Mouse (Mus musculus): Measurements from ENCODE around the gene Zfp36.
A peak's percentile ranks its signal among the peaks of the same experiment; 100 is the strongest.

Gene Zfp36

GRCm38 (mm10) chr7:28368276-28368920, 11.7 kb downstream of the Zfp36 start:
- DNase-seq (ENCODE audit: low spot score) = no peak

DNA sequence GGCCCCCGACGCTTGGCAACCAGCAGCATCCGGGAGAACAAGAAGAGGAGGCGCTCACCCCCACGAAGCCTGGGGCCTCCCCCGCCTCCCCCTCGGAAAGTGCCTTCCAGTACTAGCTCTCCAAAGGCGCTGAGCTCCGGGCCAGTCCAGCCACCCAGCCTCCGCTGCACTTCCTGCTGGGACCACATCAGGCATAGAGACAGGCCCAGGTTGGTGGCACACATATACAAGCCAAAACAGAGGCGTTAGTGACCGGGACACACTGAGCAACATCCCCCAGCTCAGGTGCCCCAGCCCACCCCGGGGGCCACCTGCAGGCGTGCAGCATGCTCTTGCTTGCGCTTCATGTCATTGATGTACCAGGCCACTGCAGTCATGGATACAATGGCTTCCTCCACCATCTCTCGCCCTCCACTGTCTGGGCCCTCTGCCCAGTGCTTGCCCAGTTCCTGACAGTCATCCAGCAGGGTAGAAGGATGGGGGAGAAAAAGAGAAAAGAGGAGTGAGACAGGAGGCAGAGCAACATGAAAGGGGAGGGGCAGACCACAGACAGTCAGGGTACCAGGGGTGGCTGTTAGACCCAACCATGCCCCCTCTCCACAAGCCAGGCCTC, 12.3 kb downstream of the Zfp36 start:
- peak; percentile 28 for DNase-seq (ENCODE audit: low spot score)

DNA sequence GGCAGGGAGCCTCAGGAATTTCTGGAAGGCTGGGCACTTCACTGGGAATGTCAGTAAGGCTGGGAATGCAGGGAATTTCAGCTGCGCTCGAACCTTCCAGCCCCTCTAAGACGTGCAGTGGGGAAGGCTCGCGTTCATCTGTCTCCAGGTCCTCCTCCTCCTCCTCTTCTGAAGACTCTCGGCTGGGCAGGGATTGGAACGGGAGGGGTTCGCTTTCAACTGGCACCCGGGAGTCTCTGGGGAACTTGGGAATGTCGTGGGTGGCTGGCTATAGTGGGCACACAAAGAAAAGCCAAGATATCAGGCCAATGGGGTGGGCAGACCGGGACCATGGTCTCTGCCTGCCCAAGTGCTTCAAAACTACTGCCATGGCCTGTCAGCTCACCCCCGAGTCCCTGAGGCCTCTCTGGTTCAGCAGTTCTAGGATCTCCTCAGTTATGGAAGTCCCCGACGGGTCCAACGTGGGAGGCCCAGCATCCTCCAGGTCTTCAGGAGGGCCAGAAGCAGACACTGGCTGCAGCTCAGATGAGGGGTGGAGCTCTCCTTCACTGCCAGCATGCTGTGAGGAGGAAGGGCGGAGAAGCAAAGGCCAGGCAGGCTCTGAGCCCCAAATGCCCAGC, 17.5 kb downstream of the Zfp36 start:
- DNase-seq (ENCODE audit: low spot score) = no peak

GRCm38 (mm10) chr7:28361647-28362341, 18.3 kb downstream of the Zfp36 start:
- no peak for DNase-seq (ENCODE audit: low spot score)

GRCm38 (mm10) chr7:28360291-28360690, 19.8 kb downstream of the Zfp36 start:
- DNase-seq (ENCODE audit: low spot score) = no peak

GRCm38 (mm10) chr7:28359854-28360253, 20.2 kb downstream of the Zfp36 start:
- no peak for DNase-seq (ENCODE audit: low spot score)

GRCm38 (mm10) chr7:28358431-28358830, 21.6 kb downstream of the Zfp36 start:
- DNase-seq (ENCODE audit: low spot score) = no peak

DNA sequence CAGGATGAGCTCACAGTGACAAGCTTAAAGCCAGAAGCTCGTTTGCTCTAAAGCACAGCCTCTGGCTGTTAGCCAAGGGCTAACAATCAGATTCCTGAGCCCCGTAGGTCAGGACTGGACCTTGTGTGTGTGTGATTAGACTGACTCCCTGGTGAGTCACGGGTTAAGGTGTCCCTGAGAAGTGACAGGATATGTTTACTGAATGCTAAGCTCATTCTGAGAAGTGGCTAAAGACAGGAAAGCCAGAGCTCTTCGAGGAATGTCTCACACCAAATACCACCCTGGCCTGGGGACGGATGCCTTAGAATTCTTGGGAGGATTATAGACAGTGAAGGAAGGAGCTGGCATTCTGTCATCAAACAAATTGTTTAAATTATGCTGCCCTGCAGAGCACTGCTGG, 22.1 kb downstream of the Zfp36 start:
- peak; percentile 19 for DNase-seq (ENCODE audit: low spot score)

DNA sequence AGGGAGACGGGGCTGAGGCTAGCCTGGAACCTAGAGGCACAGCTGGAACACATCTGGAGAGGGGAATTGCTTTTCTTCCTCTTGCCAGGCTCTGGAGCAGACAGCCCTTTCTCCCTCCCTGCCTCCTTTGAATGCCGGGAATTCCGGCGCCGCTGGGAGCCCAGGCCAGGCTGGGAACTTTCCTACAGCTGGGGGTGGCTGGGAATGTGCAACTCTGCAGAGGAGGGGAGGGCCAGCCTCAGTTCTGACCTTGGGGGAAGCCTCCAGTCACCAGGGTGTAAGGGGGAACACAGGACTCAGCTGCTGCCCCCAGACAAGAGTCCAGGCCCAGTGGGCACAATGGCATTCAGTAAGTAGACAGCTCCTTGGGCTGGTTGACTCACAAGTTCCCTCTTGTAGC, 23.1 kb downstream of the Zfp36 start:
- DNase-seq (ENCODE audit: low spot score) = no peak

GRCm38 (mm10) chr7:28355221-28355620, 24.8 kb downstream of the Zfp36 start:
- DNase-seq (ENCODE audit: low spot score) = no peak

- no peak for DNase-seq (ENCODE audit: low spot score)
Measured at GRCm38 (mm10) chr7:28354596-28354995, 25.5 kb downstream of the Zfp36 start.

- no peak for DNase-seq (ENCODE audit: low spot score)
Measured at GRCm38 (mm10) chr7:28354113-28354581, 25.9 kb downstream of the Zfp36 start.

DNA sequence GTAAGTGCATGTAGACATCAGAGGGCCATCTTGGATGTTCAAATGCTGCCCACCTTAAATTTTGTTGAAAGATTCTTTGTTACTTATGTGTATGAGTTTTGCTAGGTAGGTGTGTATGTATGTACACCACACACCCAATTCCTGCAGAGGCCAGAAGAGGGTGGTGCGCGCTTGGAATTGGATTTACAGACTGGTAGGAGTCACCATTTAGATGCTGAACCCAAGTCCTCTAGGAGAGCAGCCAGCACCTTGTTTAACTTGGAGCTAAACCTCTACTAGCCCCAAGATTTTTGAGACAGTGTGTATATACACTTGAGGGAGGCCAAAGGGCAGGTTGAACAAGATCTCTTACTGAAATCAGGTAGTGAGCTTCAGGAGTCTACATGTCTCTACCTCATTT, 26.8 kb downstream of the Zfp36 start:
- peak; percentile 26 for DNase-seq (ENCODE audit: low spot score)

DNA sequence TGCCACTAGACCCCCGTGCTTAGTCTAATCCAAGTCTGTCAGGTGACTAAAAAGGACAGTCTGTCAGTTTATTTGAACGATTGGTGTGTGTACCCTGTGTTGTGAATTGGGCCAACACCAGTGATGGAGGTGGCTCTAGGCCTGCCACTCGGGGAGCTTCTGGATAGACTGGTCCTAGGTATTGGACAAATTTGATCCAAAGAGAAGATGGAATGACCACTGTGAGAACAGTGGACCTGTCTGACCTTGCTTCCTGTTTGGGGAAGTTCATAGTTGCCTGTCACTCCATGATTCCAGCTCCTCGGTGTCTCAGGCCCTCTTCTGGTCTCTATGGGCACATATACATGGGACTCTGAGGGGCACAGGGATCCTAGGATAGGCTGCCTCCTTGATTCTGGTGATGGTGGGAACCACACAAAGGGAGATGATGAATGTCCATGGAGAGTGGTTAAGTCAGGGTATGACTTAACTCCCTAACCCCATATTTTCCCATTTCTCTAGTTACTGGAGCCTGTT, 28.3 kb downstream of the Zfp36 start:
- DNase-seq (ENCODE audit: low spot score) = no peak

DNA sequence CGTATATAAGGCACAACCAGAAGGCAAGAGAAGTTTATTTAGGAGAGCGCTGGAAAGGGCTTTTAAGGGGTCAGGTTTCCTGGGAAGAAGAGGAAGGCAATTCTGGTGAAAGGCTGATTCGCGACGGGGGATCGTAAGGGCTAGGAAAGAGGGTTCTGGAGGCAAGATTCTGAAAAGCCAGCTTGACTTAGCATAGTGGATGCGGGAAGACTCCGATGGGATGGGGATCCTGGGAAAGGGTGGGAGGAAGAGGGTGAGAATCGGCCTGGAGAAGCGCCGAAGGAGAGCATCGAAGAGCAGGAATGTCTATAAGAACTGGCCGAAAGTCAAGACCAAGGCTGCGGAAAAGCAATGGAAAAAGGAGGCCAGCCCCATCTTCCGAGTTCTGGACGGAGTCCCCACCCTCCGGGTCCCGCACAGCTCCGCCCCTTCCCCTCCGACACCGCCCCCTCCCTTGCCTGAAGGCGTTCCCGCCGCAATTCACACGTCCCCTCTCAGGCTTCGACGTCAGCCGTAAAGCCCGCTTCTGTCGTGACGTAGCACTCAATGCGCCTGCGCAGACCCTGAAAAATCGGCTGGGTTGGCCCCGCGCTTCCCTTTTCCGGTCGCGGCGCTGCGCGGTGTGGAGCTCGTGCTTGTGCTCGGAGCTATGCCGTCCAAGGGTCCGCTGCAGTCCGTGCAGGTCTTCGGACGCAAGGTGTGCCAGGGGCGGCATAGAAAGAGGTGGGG, 29.7 kb downstream of the Zfp36 start, which contains the start of gene Rps16:
TSS of gene Rps16 (plus strand) at position 498 of the 729 bp plus-strand sequence.
- DNase-seq (ENCODE audit: low spot score) = peak; percentile 96

GRCm38 (mm10) chr7:28348601-28349000, 31.5 kb downstream of the Zfp36 start:
- no peak for DNase-seq (ENCODE audit: low spot score)

GRCm38 (mm10) chr7:28347746-28348145, 32.3 kb downstream of the Zfp36 start:
- peak; percentile 68 for DNase-seq (ENCODE audit: low spot score)

DNA sequence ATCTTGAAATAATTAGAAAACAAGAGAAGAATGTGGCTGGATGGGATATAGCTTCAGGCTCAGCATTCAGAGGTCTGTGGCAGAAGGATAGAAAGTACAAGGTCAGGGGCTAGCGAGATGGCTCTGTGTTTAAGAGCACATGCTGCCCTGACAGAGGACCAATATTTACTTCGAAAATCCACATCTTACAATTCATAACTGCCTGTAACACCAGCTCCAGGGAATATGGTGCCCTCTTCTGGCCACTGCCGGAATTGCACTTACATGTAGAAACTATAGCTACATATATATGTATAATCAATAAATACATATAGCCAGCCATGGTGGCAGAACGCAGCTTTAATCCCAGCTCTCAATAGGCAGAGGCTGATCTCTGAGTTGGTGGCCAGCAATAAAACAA, 35.4 kb downstream of the Zfp36 start:
- peak; percentile 71 for DNase-seq (ENCODE audit: low spot score)

- DNase-seq (ENCODE audit: low spot score) = no peak
Measured at GRCm38 (mm10) chr7:28341381-28341780, 38.7 kb downstream of the Zfp36 start.

GRCm38 (mm10) chr7:28339213-28339917, 40.7 kb downstream of the Zfp36 start:
- DNase-seq (ENCODE audit: low spot score) = peak; percentile 56
